Mouse (Mus musculus): ENCODE measurements around the gene Irf1. TPM values are rescaled to one million over a fixed set of nuclear protein-coding genes. Genes with fewer than 3 reads are reported as not detected.

Irf1 gene
- polyA plus RNA-seq, 1 experiment from 2014 or later = 2.8 TPM

DNA sequence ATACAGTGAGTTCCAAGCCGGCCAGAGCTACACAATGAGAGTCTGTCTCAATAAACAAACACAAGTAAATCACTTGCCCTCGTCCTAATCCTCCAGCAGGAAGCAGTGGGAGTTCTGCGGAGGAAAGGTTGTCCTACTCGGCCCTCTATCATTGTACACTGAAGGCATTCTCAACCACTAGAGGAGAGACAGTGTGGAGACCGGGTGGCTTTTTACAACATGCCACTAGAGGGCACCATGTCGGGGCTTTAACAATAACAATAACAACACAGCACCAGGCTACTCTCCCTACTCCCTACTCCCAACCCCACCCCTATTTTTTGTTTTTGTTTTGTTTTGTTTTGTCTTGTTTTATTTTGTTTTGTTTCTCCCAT is 32.3 kb upstream of the Irf1 start:
- 46% methylated on average over 6 of the region's 6 CpGs for whole genome bisulfite sequencing
- Histone ChIP-seq H3K9me3 (ENCODE audit: control insufficient read depth, low read length) (no peaks in the 10 kb centered on the region), H3K4me1 (ENCODE audit: control insufficient read depth, insufficient read depth, low read length) (peaks cover 5% of the 10 kb centered on the region), H3K9ac (ENCODE audit: low read length) (no peak overlapping the region), H3K4me2 (no peak overlapping the region), H3K27me3 (ENCODE audit: control insufficient read depth, insufficient read depth, low read length) (no peaks in the 10 kb centered on the region), H3K4me3 (ENCODE audit: low read depth, low read length) (no peak overlapping the region), H3K27ac (ENCODE audit: low read depth, low read length) (no peak overlapping the region), H3K36me3 (ENCODE audit: control insufficient read depth, insufficient read depth, low read length) (no peaks in the 10 kb centered on the region)
- peak; percentile 84 for DNase-seq (ENCODE audit: low spot score, missing footprints)
- ATAC-seq (ENCODE audit: low FRiP score) = peak; percentile 19; the same call in 1 of the 2 replicates

DNA sequence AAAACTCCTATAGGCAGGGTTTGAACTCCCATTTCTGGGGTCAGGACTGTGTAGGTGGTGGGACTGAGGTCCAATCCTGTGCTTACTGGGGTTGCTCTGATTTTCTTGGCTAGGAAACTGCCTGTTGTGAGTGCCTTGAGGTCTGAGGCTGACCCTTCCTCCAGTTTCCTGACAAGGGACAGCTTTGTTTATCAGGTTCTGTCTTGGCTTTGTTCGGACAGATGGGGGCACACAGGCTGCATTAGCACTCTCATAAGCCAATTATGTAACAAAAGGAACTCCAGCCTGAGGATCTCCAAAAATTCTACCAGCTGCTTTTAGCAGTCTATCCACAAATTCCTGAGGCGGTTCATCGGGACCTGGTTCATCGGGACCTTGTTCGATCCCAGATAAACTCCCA is 27.5 kb upstream of the Irf1 start:
- DNase-seq (ENCODE audit: low spot score, missing footprints) (no peak), ATAC-seq (ENCODE audit: low FRiP score) (no peak)
- no peaks in the 10 kb centered on the region for H3K9me3 ChIP-seq (ENCODE audit: control insufficient read depth, low read length)
- H3K4me3 ChIP-seq (ENCODE audit: low read depth, low read length) = no peak overlapping the region
- no peaks in the 10 kb centered on the region for H3K36me3 ChIP-seq (ENCODE audit: control insufficient read depth, insufficient read depth, low read length)
- H3K9ac ChIP-seq (ENCODE audit: low read length) = no peak overlapping the region
- no peak overlapping the region for H3K4me2 ChIP-seq
- 4% methylated on average over 5 of the region's 5 CpGs for WGBS
- peaks cover 5% of the 10 kb centered on the region for H3K4me1 ChIP-seq (ENCODE audit: control insufficient read depth, insufficient read depth, low read length)
- no peak overlapping the region for H3K27ac ChIP-seq (ENCODE audit: low read depth, low read length)
- no peaks in the 10 kb centered on the region for H3K27me3 ChIP-seq (ENCODE audit: control insufficient read depth, insufficient read depth, low read length)

DNA sequence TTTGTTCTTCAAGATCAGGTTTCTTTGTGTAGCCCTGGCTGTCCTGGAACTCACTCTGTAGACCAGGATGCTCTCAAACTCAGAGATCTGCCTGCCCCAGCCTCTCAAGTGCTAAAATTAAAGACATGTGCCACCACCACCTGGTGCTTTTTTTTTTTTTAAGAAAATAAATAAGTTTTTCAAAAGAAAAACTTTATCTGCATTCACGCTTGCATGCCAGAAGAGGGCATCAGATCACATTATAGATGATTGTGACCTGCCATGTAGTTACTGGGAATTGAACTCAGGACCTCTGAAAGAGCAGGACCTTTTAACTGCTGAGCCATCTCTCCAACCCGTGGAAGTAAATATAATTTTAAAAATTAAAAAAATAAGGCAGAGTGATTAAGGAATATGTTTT is 24.6 kb upstream of the Irf1 start:
- Histone ChIP-seq H3K9ac (ENCODE audit: low read length) (no peak overlapping the region), H3K9me3 (ENCODE audit: control insufficient read depth, low read length) (no peaks in the 10 kb centered on the region), H3K4me2 (no peak overlapping the region), H3K36me3 (ENCODE audit: control insufficient read depth, insufficient read depth, low read length) (no peaks in the 10 kb centered on the region), H3K27ac (ENCODE audit: low read depth, low read length) (no peak overlapping the region), H3K4me1 (ENCODE audit: control insufficient read depth, insufficient read depth, low read length) (peaks cover 5% of the 10 kb centered on the region), H3K27me3 (ENCODE audit: control insufficient read depth, insufficient read depth, low read length) (no peaks in the 10 kb centered on the region), H3K4me3 (ENCODE audit: low read depth, low read length) (no peak overlapping the region)
- ATAC-seq (ENCODE audit: low FRiP score) (no peak), DNase-seq (ENCODE audit: low spot score, missing footprints) (no peak)
- WGBS = 91% methylated on average over 2 of the region's 2 CpGs

GRCm38 (mm10) chr11:53747985-53748384 is 21.8 kb upstream of the Irf1 start:
- Histone ChIP-seq H3K36me3 (ENCODE audit: control insufficient read depth, insufficient read depth, low read length) (no peaks in the 10 kb centered on the region), H3K9me3 (ENCODE audit: control insufficient read depth, low read length) (no peaks in the 10 kb centered on the region), H3K27me3 (ENCODE audit: control insufficient read depth, insufficient read depth, low read length) (no peaks in the 10 kb centered on the region), H3K9ac (ENCODE audit: low read length) (no peak overlapping the region), H3K27ac (ENCODE audit: low read depth, low read length) (no peak overlapping the region), H3K4me2 (no peak overlapping the region), H3K4me1 (ENCODE audit: control insufficient read depth, insufficient read depth, low read length) (no peaks in the 10 kb centered on the region), H3K4me3 (ENCODE audit: low read depth, low read length) (no peak overlapping the region)
- DNase-seq (ENCODE audit: low spot score, missing footprints) (peak; percentile 44), ATAC-seq (ENCODE audit: low FRiP score) (no peak)
- WGBS = 95% methylated on average over 9 of the region's 9 CpGs

DNA sequence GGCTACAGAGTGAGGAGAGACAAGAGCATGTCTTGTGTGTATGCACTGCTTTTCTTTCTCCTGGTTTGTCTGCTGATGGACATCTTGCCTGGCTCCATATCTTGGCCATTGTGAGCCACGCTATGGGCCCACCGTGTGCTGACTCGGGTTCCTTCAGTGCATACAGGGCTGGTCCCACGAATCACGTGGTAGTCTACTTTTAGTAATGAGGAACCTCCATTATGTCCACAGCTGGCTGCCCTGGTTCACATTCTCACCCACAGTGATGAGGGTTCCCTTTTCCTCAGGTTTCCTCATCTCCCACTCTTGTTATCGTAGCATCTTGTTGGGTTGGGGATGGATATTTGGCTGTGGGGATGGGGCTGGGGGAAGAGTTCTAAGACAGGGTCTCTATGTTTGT is 21.2 kb upstream of the Irf1 start:
- ATAC-seq (ENCODE audit: low FRiP score) = no peak

DNA sequence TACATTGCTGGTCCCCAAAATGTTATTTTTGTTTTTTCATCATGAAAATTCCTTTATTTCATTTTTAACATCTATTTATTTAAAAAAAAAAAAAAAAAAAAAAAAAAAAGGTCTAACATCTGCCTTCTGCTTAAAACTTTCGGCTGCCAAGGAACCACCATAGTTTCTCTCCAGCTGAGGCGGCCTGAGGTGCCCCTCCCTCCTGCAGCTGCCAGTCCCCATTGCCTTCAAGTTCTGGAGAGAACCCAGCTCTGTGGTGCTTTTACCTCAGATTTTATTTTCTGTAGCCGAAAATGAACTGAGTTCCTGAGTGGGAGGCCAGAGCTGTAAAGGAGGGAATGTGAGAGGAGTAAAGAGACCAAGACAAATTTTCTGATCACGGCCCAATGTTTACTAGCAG is 20.5 kb upstream of the Irf1 start:
- Histone ChIP-seq H3K4me1 (ENCODE audit: control insufficient read depth, insufficient read depth, low read length) (no peaks in the 10 kb centered on the region), H3K36me3 (ENCODE audit: control insufficient read depth, insufficient read depth, low read length) (no peaks in the 10 kb centered on the region), H3K27me3 (ENCODE audit: control insufficient read depth, insufficient read depth, low read length) (no peaks in the 10 kb centered on the region), H3K9me3 (ENCODE audit: control insufficient read depth, low read length) (no peaks in the 10 kb centered on the region), H3K4me3 (ENCODE audit: low read depth, low read length) (no peak overlapping the region), H3K4me2 (no peak overlapping the region), H3K27ac (ENCODE audit: low read depth, low read length) (no peak overlapping the region), H3K9ac (ENCODE audit: low read length) (no peak overlapping the region)
- 74% methylated on average over 4 of the region's 4 CpGs for WGBS
- DNase-seq (ENCODE audit: low spot score, missing footprints) (peak; percentile 19), ATAC-seq (ENCODE audit: low FRiP score) (no peak)

More for the DNA sequence above, 21.2 kb upstream of the Irf1 start:
- Histone ChIP-seq H3K27me3 (ENCODE audit: control insufficient read depth, insufficient read depth, low read length) (no peaks in the 10 kb centered on the region), H3K9me3 (ENCODE audit: control insufficient read depth, low read length) (no peaks in the 10 kb centered on the region), H3K4me2 (no peak overlapping the region), H3K27ac (ENCODE audit: low read depth, low read length) (no peak overlapping the region), H3K9ac (ENCODE audit: low read length) (no peak overlapping the region), H3K4me1 (ENCODE audit: control insufficient read depth, insufficient read depth, low read length) (no peaks in the 10 kb centered on the region), H3K36me3 (ENCODE audit: control insufficient read depth, insufficient read depth, low read length) (no peaks in the 10 kb centered on the region), H3K4me3 (ENCODE audit: low read depth, low read length) (no peak overlapping the region)
- DNase-seq (ENCODE audit: low spot score, missing footprints) = peak; percentile 17
- WGBS = 92% methylated on average over 6 of the region's 6 CpGs

DNA sequence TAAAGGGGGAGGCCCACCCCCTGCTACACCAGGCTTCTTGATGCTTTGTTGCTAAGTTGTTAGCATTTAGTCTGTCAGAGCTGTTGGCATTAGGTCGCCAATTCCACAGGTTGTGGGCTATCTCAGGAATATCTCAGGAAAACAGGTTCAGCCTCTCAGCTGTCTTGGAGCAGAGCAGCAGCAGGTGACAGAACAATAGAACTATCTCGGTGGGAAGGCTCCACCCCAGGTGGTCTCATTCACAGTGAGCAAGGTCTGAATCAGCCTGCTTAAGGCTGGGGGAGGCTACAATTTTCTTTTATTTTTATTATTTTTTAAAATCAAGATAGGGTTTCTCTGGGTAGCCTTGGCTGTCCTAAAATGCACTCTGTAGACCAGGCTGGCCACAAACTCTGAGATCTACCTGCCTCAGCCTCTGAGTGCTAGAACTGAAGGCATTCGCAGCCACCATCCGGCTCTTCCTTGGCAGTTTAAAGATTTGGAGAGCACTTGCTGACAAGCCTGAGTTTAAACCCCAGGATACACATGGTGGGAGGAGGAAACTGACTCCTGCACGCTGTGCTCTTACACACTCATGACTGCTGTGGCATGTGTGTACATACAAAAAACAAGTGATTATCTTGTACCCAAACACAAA is 20.0 kb upstream of the Irf1 start:
- no peak overlapping the region for H3K9ac ChIP-seq (ENCODE audit: low read length)
- 42% methylated on average over 5 of the region's 5 CpGs for WGBS

GRCm38 (mm10) chr11:53755011-53755595 is 14.7 kb upstream of the Irf1 start:
- Histone ChIP-seq H3K4me2 (no peak overlapping the region), H3K9ac (ENCODE audit: low read length) (no peak overlapping the region), H3K27ac (ENCODE audit: low read depth, low read length) (no peak overlapping the region), H3K27me3 (ENCODE audit: control insufficient read depth, insufficient read depth, low read length) (no peaks in the 10 kb centered on the region; the same call in 1 of the 2 replicates), H3K36me3 (ENCODE audit: control insufficient read depth, insufficient read depth, low read length) (no peaks in the 10 kb centered on the region), H3K4me1 (ENCODE audit: control insufficient read depth, insufficient read depth, low read length) (peaks cover 7% of the 10 kb centered on the region), H3K4me3 (ENCODE audit: low read depth, low read length) (no peak overlapping the region), H3K9me3 (ENCODE audit: control insufficient read depth, low read length) (no peaks in the 10 kb centered on the region)
- DNase-seq (ENCODE audit: low spot score, missing footprints) = peak; percentile 53
- no peak for ATAC-seq (ENCODE audit: low FRiP score)
- 80% methylated on average over 12 of the region's 12 CpGs for WGBS

More for the DNA sequence above, 20.0 kb upstream of the Irf1 start:
- Histone ChIP-seq H3K4me3 (ENCODE audit: low read depth, low read length) (no peak overlapping the region), H3K27me3 (ENCODE audit: control insufficient read depth, insufficient read depth, low read length) (no peaks in the 10 kb centered on the region), H3K36me3 (ENCODE audit: control insufficient read depth, insufficient read depth, low read length) (no peaks in the 10 kb centered on the region), H3K27ac (ENCODE audit: low read depth, low read length) (no peak overlapping the region), H3K4me2 (no peak overlapping the region), H3K4me1 (ENCODE audit: control insufficient read depth, insufficient read depth, low read length) (no peaks in the 10 kb centered on the region), H3K9me3 (ENCODE audit: control insufficient read depth, low read length) (no peaks in the 10 kb centered on the region)
- peak; percentile 61 for DNase-seq (ENCODE audit: low spot score, missing footprints)
- ATAC-seq (ENCODE audit: low FRiP score) = no peak

- DNase-seq (ENCODE audit: low spot score, missing footprints) = no peak
- H3K9ac ChIP-seq (ENCODE audit: low read length) = no peak overlapping the region
- H3K4me1 ChIP-seq (ENCODE audit: control insufficient read depth, insufficient read depth, low read length) = peaks cover 8% of the 10 kb centered on the region
- H3K27me3 ChIP-seq (ENCODE audit: control insufficient read depth, insufficient read depth, low read length) = peaks cover 23% of the 10 kb centered on the region
- no peaks in the 10 kb centered on the region for H3K9me3 ChIP-seq (ENCODE audit: control insufficient read depth, low read length)
- no peaks in the 10 kb centered on the region for H3K36me3 ChIP-seq (ENCODE audit: control insufficient read depth, insufficient read depth, low read length)
- no peak overlapping the region for H3K4me2 ChIP-seq
- no peak for ATAC-seq (ENCODE audit: low FRiP score)
- H3K27ac ChIP-seq (ENCODE audit: low read depth, low read length) = no peak overlapping the region
- no peak overlapping the region for H3K4me3 ChIP-seq (ENCODE audit: low read depth, low read length)
- 92% methylated on average over 4 of the region's 4 CpGs for WGBS
Observed at GRCm38 (mm10) chr11:53757612-53758011, 12.2 kb upstream of the Irf1 start.

All from midbrain, embryonic 11.5 days (tissue).